In genomic region chr2:163267097-163267496, GRCm38 (mm10) we compare ENCODE assay signal across 22 mouse cellular contexts.
"Had no signal": no experiment of that assay in that cellular context is flagged by ENCODE, and none has a peak within 500 bp of the region (broad histone marks: within the 10 kb centered on the region; RNA-seq: fewer than 3 reads in every experiment).

No protein-coding gene starts in this region.

- ATAC-seq: liver, postnatal 0 days; lung, postnatal 0 days; midbrain, embryonic 16.5 days had no signal

- H3K4me1 ChIP-seq: lung, embryonic 15.5 days; midbrain, embryonic 10.5 days had no signal

- H3K4me3 ChIP-seq: lung, embryonic 15.5 days; midbrain, embryonic 10.5 days; midbrain, embryonic 12.5 days; myocyte; neural tube, embryonic 13.5 days; neural tube, embryonic 15.5 days; stomach, embryonic 15.5 days had no signal

- H3K27ac ChIP-seq: lung, embryonic 15.5 days; macrophage; midbrain, embryonic 10.5 days; midbrain, embryonic 12.5 days; neural tube, embryonic 13.5 days; neural tube, embryonic 15.5 days; stomach, embryonic 15.5 days; stomach, postnatal 0 days had no signal

- DNase-seq: liver, postnatal 0 days; lung, adult 2 months; lung, postnatal 14 days; lung, postnatal 36 days; midbrain, embryonic 14.5 days; retina, postnatal 1 day; right cerebral cortex, adult 18-20 months; right cerebral cortex, postnatal 14 days; thymus, adult 2 months; thymus, postnatal 25 days; thymus, postnatal 4 days had no signal
